Mouse (Mus musculus): ENCODE data around the gene Bcam. TPM values are rescaled to one million over a fixed set of nuclear protein-coding genes. Genes with fewer than 3 reads are reported as not detected.
A peak's percentile ranks its signal among the peaks of the same experiment; 100 is the strongest.

The Bcam gene
- polyA plus RNA-seq, 1 experiment from 2014 or later, result 6.8 TPM

GRCm38 (mm10) chr7:19762283-19762682, 8.5 kb downstream of the Bcam start:
- no peak overlapping the region for H3K4me3 ChIP-seq
- H3K4me1 ChIP-seq, result no peaks in the 10 kb centered on the region
- ATAC-seq (replicated peaks), result no peak
- H3K9me3 ChIP-seq, result no peaks in the 10 kb centered on the region
- WGBS, result 91% methylated on average over 11 of the region's 11 CpGs
- H3K9ac ChIP-seq (replicated peaks), result no peak overlapping the region
- no peaks in the 10 kb centered on the region for H3K27me3 ChIP-seq
- H3K4me2 ChIP-seq (replicated peaks), result no peak overlapping the region
- no peak overlapping the region for H3K27ac ChIP-seq (replicated peaks)
- no peaks in the 10 kb centered on the region for H3K36me3 ChIP-seq

GRCm38 (mm10) chr7:19760021-19760420, 10.8 kb downstream of the Bcam start:
- H3K36me3 ChIP-seq, result no peaks in the 10 kb centered on the region
- H3K9ac ChIP-seq (replicated peaks), result no peak overlapping the region
- H3K27me3 ChIP-seq, result no peaks in the 10 kb centered on the region
- H3K4me1 ChIP-seq, result no peaks in the 10 kb centered on the region
- no peak overlapping the region for H3K27ac ChIP-seq (replicated peaks)
- WGBS, result 90% methylated on average over 13 of the region's 13 CpGs
- H3K4me3 ChIP-seq, result no peak overlapping the region
- H3K9me3 ChIP-seq, result no peaks in the 10 kb centered on the region
- H3K4me2 ChIP-seq (replicated peaks), result no peak overlapping the region
- no peak for ATAC-seq (replicated peaks)

- H3K27ac ChIP-seq (replicated peaks), result no peak overlapping the region
- no peaks in the 10 kb centered on the region for H3K36me3 ChIP-seq
- no peak overlapping the region for H3K4me2 ChIP-seq (replicated peaks)
- no peak for ATAC-seq (replicated peaks)
- H3K4me1 ChIP-seq, result no peaks in the 10 kb centered on the region
- no peaks in the 10 kb centered on the region for H3K27me3 ChIP-seq
- H3K4me3 ChIP-seq, result no peak overlapping the region
- no peak overlapping the region for H3K9ac ChIP-seq (replicated peaks)
- WGBS, result 92% methylated on average over 13 of the region's 13 CpGs
- H3K9me3 ChIP-seq, result no peaks in the 10 kb centered on the region
These were observed 12.2 kb downstream of the Bcam start for GRCm38 (mm10) chr7:19758623-19759022.

GRCm38 (mm10) chr7:19755851-19756786, 14.7 kb downstream of the Bcam start:
- H3K9me3 ChIP-seq, result no peaks in the 10 kb centered on the region
- H3K4me2 ChIP-seq (replicated peaks), result no peak overlapping the region
- no peak overlapping the region for H3K4me3 ChIP-seq
- H3K36me3 ChIP-seq, result no peaks in the 10 kb centered on the region
- no peak overlapping the region for H3K9ac ChIP-seq (replicated peaks)
- H3K27me3 ChIP-seq, result no peaks in the 10 kb centered on the region
- 79% methylated on average over 24 of the region's 24 CpGs for WGBS
- H3K4me1 ChIP-seq, result no peaks in the 10 kb centered on the region
- ATAC-seq (replicated peaks), result no peak
- H3K27ac ChIP-seq (replicated peaks), result no peak overlapping the region

- H3K27ac ChIP-seq (replicated peaks), result no peak overlapping the region
- no peak overlapping the region for H3K4me2 ChIP-seq (replicated peaks)
- no peaks in the 10 kb centered on the region for H3K27me3 ChIP-seq
- peaks cover 6% of the 10 kb centered on the region; the same call in 1 of the 2 replicates for H3K4me1 ChIP-seq
- H3K36me3 ChIP-seq, result no peaks in the 10 kb centered on the region
- no peak overlapping the region for H3K9ac ChIP-seq (replicated peaks)
- WGBS, result 79% methylated on average over 2 of the region's 2 CpGs
- no peaks in the 10 kb centered on the region for H3K9me3 ChIP-seq
- H3K4me3 ChIP-seq, result no peak overlapping the region
- no peak for ATAC-seq (replicated peaks)
These were observed 15.8 kb downstream of the Bcam start for GRCm38 (mm10) chr7:19755008-19755407.

- Histone ChIP-seq H3K4me2 (replicated peaks) (no peak overlapping the region), H3K27ac (replicated peaks) (no peak overlapping the region), H3K9ac (replicated peaks) (no peak overlapping the region), H3K27me3 (no peaks in the 10 kb centered on the region), H3K4me3 (no peak overlapping the region), H3K36me3 (no peaks in the 10 kb centered on the region), H3K9me3 (no peaks in the 10 kb centered on the region), H3K4me1 (peaks cover 8% of the 10 kb centered on the region; the same call in 1 of the 2 replicates)
- ATAC-seq (replicated peaks), result no peak
- 82% methylated on average over 1 of the region's 1 CpGs for WGBS
These were observed 16.8 kb downstream of the Bcam start for GRCm38 (mm10) chr7:19754065-19754464.

GRCm38 (mm10) chr7:19753587-19753986, 17.2 kb downstream of the Bcam start:
- Histone ChIP-seq H3K27ac (replicated peaks) (no peak overlapping the region), H3K4me3 (no peak overlapping the region), H3K27me3 (no peaks in the 10 kb centered on the region), H3K9ac (replicated peaks) (no peak overlapping the region), H3K36me3 (no peaks in the 10 kb centered on the region), H3K4me2 (replicated peaks) (no peak overlapping the region), H3K9me3 (no peaks in the 10 kb centered on the region), H3K4me1 (peaks cover 11% of the 10 kb centered on the region)
- 83% methylated on average over 7 of the region's 7 CpGs for WGBS
- ATAC-seq (replicated peaks), result no peak

- no peak overlapping the region for H3K9ac ChIP-seq (replicated peaks)
- no peak overlapping the region for H3K4me2 ChIP-seq (replicated peaks)
- H3K27ac ChIP-seq (replicated peaks), result no peak overlapping the region
- no peak for ATAC-seq (replicated peaks)
- no peaks in the 10 kb centered on the region for H3K9me3 ChIP-seq
- no peak overlapping the region for H3K4me3 ChIP-seq
- no peaks in the 10 kb centered on the region for H3K36me3 ChIP-seq
- WGBS, result 75% methylated on average over 8 of the region's 8 CpGs
- H3K4me1 ChIP-seq, result peaks cover 21% of the 10 kb centered on the region
- H3K27me3 ChIP-seq, result no peaks in the 10 kb centered on the region
These were observed 18.2 kb downstream of the Bcam start for GRCm38 (mm10) chr7:19752652-19753051.

- ATAC-seq (replicated peaks), result no peak
- H3K9ac ChIP-seq (replicated peaks), result no peak overlapping the region
- 55% methylated on average over 4 of the region's 4 CpGs for WGBS
- no peaks in the 10 kb centered on the region for H3K36me3 ChIP-seq
- H3K27me3 ChIP-seq, result no peaks in the 10 kb centered on the region
- H3K4me1 ChIP-seq, result peaks cover 34% of the 10 kb centered on the region
- H3K4me3 ChIP-seq, result no peak overlapping the region
- no peak overlapping the region for H3K27ac ChIP-seq (replicated peaks)
- no peak overlapping the region for H3K4me2 ChIP-seq (replicated peaks)
- no peaks in the 10 kb centered on the region for H3K9me3 ChIP-seq
These were observed 19.8 kb downstream of the Bcam start for GRCm38 (mm10) chr7:19751070-19751383.

- Histone ChIP-seq H3K27me3 (no peaks in the 10 kb centered on the region), H3K9ac (replicated peaks) (peak within 1 kb of the TSS; percentile 89), H3K4me3 (peak within 1 kb of the TSS; percentile 84), H3K36me3 (no peaks in the 10 kb centered on the region), H3K4me2 (replicated peaks) (peak within 1 kb of the TSS; percentile 66), H3K27ac (replicated peaks) (peak within 1 kb of the TSS; percentile 84), H3K9me3 (no peaks in the 10 kb centered on the region), H3K4me1 (peaks cover 34% of the 10 kb centered on the region)
- ATAC-seq (replicated peaks), result peak; percentile 53
- WGBS, result 14% methylated on average over 19 of the region's 19 CpGs
These were observed 20.4 kb downstream of the Bcam start, which contains the start of gene Nectin2 for GRCm38 (mm10) chr7:19750217-19751069. TSS of gene Nectin2 (minus strand) at chr7:19750483.

GRCm38 (mm10) chr7:19749389-19750216, 21.2 kb downstream of the Bcam start:
- H3K4me3 ChIP-seq, result peak overlapping the region; percentile 84
- peak overlapping the region; percentile 66 for H3K4me2 ChIP-seq (replicated peaks)
- peak; percentile 94 for ATAC-seq (replicated peaks)
- peak overlapping the region; percentile 89 for H3K9ac ChIP-seq (replicated peaks)
- no peaks in the 10 kb centered on the region for H3K36me3 ChIP-seq
- peaks cover 34% of the 10 kb centered on the region for H3K4me1 ChIP-seq
- H3K9me3 ChIP-seq, result no peaks in the 10 kb centered on the region
- peak overlapping the region; percentile 84 for H3K27ac ChIP-seq (replicated peaks)
- no peaks in the 10 kb centered on the region for H3K27me3 ChIP-seq
- under 1% methylated on average over 34 of the region's 46 CpGs for WGBS
